18 mouse cellular contexts compared by ENCODE assay signal in the genomic region with DNA sequence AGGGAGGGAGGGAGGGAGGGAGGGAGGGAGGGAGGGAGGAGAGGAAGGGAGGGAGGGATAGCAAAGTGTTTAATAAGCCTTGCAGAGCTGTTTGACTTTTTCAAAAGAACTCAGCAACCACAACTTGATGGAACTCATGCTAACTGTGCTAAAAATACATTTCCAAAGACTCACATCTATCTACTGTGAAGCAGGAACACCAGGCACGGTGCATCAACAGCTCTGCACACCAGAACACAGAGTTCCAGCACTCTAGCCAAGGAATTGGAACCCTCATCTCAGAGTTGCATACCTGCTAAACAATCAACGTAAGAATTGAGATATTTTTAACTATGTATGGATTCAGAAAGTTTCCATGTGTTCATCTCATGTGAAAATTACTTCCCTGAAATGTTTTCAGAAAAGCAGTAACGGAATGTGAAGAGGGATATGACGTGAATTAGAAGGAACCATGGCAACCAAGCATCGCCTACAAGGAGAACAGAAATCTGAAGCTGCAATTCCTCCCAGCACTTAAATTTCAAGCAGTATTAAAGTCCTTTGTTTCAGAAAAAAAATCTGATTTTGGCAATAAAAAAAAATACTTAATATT.
A peak's percentile ranks its signal among the peaks of the same experiment; 100 is the strongest.
DNase-seq lines count a peak whose midpoint lies in the region; TF ChIP-seq lines count a peak whose summit lies in the region.
"Had no signal": no experiment of that assay in that cellular context is flagged by ENCODE, and none has a peak within 500 bp of the region (broad histone marks: within the 10 kb centered on the region; RNA-seq: fewer than 3 reads in every experiment).

No protein-coding gene starts in this region.

- H3K27ac ChIP-seq in left cerebral cortex, adult 2 months: peak overlapping the region; percentile 72
- H3K27ac ChIP-seq: forebrain, embryonic 10.5 days; gastrocnemius, adult 2 months; hindbrain, embryonic 14.5 days; kidney, postnatal 0 days; stomach, postnatal 0 days had no signal

- no peak overlapping the region for H3K4me3 ChIP-seq in left cerebral cortex, adult 2 months
- H3K4me3 ChIP-seq: forebrain, embryonic 10.5 days; gastrocnemius, adult 2 months had no signal

- intact Hi-C loops in left cerebral cortex, adult 2 months (cut with DNase I): loop anchor here (10.0 kb wide), 1 partner anchor 264 kb away; no protein-coding TSS in a partner anchor
- intact Hi-C loops in left cerebral cortex, postnatal 36 days (cut with DNase I): loop anchor here (10.0 kb wide), 2 partner anchors 114 to 236 kb away; no protein-coding TSS in a partner anchor

- peak; percentile 33 to 69 for DNase-seq in frontal cortex, adult 2 months (ENCODE audit: extremely low spot score in 1 of 2, low spot score in 1 of 2)
- DNase-seq in frontal cortex, postnatal 14 days (ENCODE audit: low spot score in 2 of 2): no peak
- DNase-seq in left cerebral cortex, adult 11 months (ENCODE audit: low spot score): peak; percentile 45
- DNase-seq in left cerebral cortex, adult 8-10 months (ENCODE audit: low spot score in 2 of 2): no peak
- no peak for DNase-seq in left cerebral cortex, adult 2 months (ENCODE audit: extremely low spot score in 1 of 2, low spot score in 2 of 2)
- peak; percentile 16 to 19 for DNase-seq in left cerebral cortex, postnatal 36 days (ENCODE audit: low spot score in 2 of 2)
- DNase-seq in retina, embryonic 14.5 days (ENCODE audit: low spot score): no peak
- DNase-seq: adrenal gland, postnatal 36 days; cerebellum, adult 11 months; cerebellum, postnatal 14 days; gastrocnemius, adult 2 months; kidney, adult 2 months; lung, postnatal 4 days; midbrain, embryonic 14.5 days had no signal

- no peak for TF ChIP-seq CTCF in left cerebral cortex, adult 2 months (IDR thresholded peaks at IDR 0.05)

Comparison
In these comparisons a context has a peak if more than half of its experiments do, and no peak if none do; other contexts are left out.
1. DNase-seq: peak in frontal cortex, adult 2 months (2 of 2), left cerebral cortex, adult 11 months (single experiment) and left cerebral cortex, postnatal 36 days (2 of 2); none in frontal cortex, postnatal 14 days (0 of 2), left cerebral cortex, adult 8-10 months (0 of 2), left cerebral cortex, adult 2 months (0 of 2) and retina, embryonic 14.5 days (single experiment).